Mouse (Mus musculus) lung, postnatal 0 days (tissue): ENCODE data around the gene Fbxw27. TPM values are rescaled to one million over a fixed set of nuclear protein-coding genes. Genes with fewer than 3 reads are reported as not detected.
"Not testable (repeated sequence)": the region's sequence is repeated elsewhere in the genome, so short reads cannot be mapped to it uniquely, and the experiment has no call there.

Source experiments
- ATAC-seq: fragments of 200-750 bp; cut with Nextera tagmentation; 2 replicates; pipeline ENCODE4 v1.8.0; 2017; ENCODE audit warnings: moderate library complexity
- DNase-seq: peaks from one replicate; pipeline ENCODE4 v3.0.0-alpha.2; 2016; ENCODE audit warnings: low spot score
- H3K27ac ChIP-seq: fragments of 300-500 bp; sonication (generic); 2 replicates; pipeline ENCODE4 v1.5.1; 2014; ENCODE audit warnings: antibody characterized with exemption, mild to moderate bottlenecking, low read length, mixed read lengths
- H3K27me3 ChIP-seq: fragments of 300-500 bp; sonication (generic); replicated peaks from 2 replicates; pipeline ENCODE4 v1.6.1; 2014; ENCODE audit warnings: low read length, mixed read lengths; ENCODE audit not compliant: insufficient read depth
- H3K36me3 ChIP-seq: fragments of 300-500 bp; sonication (generic); 2 replicates; pipeline ENCODE4 v1.6.1; 2014; ENCODE audit warnings: low read length, mixed read lengths; ENCODE audit not compliant: insufficient read depth
- H3K4me1 ChIP-seq: fragments of 300-500 bp; sonication (generic); 2 replicates; pipeline ENCODE4 v1.6.1; 2014; ENCODE audit warnings: antibody characterized with exemption, low read depth, low read length, mixed read lengths; ENCODE audit not compliant: insufficient read depth
- H3K4me2 ChIP-seq: fragments of 300-500 bp; sonication (generic); replicated peaks from 2 replicates; pipeline ENCODE4 v1.6.1; 2014; ENCODE audit warnings: low read depth, mild to moderate bottlenecking, low read length, moderate library complexity, mixed read lengths
- H3K4me3 ChIP-seq: fragments of 300-500 bp; sonication (generic); 2 replicates; pipeline ENCODE4 v1.5.1; 2014; ENCODE audit warnings: low read depth, low read length
- H3K9ac ChIP-seq: fragments of 300-500 bp; sonication (generic); replicated peaks from 2 replicates; pipeline ENCODE4 v1.6.1; 2014; ENCODE audit warnings: low read depth, mild to moderate bottlenecking
- H3K9me3 ChIP-seq: fragments of 300-500 bp; sonication (generic); 2 replicates; pipeline ENCODE4 v1.6.1; 2016; ENCODE audit warnings: low read length, mixed read lengths
- CTCF ChIP-seq: IDR thresholded peaks from 2 replicates; pipeline ENCODE4 v1.5.1; 2016; ENCODE audit warnings: antibody characterized with exemption, mild to moderate bottlenecking
- EP300 ChIP-seq: IDR thresholded peaks from 2 replicates; pipeline ENCODE4 v1.6.1; 2016; ENCODE audit warnings: antibody characterized with exemption, mild to moderate bottlenecking, control low read depth
- WGBS: fragments of 180-500 bp; shearing (Covaris S2); extraction: QIAGEN DNeasy Blood & Tissue Kit; methylation state at CpG from one replicate; pipeline ENCODE4 v1.1.7; 2014; 5-methylcytosine and 5-hydroxymethylcytosine counted together
- polyA plus RNA-seq: library from polyadenylated mRNA; unstranded; fragments of >200 nt; fragmentation: Nextera tagmentation; extraction: Ambion mirVana; gene quantifications from 2 replicates; pipeline ENCODE4 v1.2.1, GENCODE M21; 2015

The Fbxw27 gene
- not detected in 2 replicates for polyA plus RNA-seq

GRCm38 (mm10) chr9:109790570-109790969, at the start of gene Fbxw27:
Gene Fbxw27, minus strand, starts transcription at chr9:109790670.
- WGBS: 76% methylated on average over 4 of the region's 4 CpGs

GRCm38 (mm10) chr9:109833088-109833412, 42.6 kb upstream of the Fbxw27 start:
- Histone ChIP-seq H3K4me1 (peaks cover 5% of the 10 kb centered on the region; the same call in 1 of the 2 replicates), H3K4me3 (peak overlapping the region; percentile 64), H3K4me2 (peak overlapping the region; percentile 82), H3K36me3 (no peaks in the 10 kb centered on the region), H3K27ac (no peak overlapping the region), H3K9me3 (no peaks in the 10 kb centered on the region), H3K27me3 (no peaks in the 10 kb centered on the region), H3K9ac (peak overlapping the region; percentile 42)
- TF ChIP-seq CTCF: no peak
- TF ChIP-seq EP300: no peak
- DNase-seq (no peak), ATAC-seq (no peak; the same call in 1 of the 2 replicates)
- 10% methylated on average over 6 of the region's 6 CpGs for WGBS

More at GRCm38 (mm10) chr9:109790570-109790969, at the start of gene Fbxw27:
- H3K9me3 ChIP-seq, H3K4me2 ChIP-seq, H3K27me3 ChIP-seq, H3K4me1 ChIP-seq, H3K36me3 ChIP-seq, H3K9ac ChIP-seq, H3K4me3 ChIP-seq, H3K27ac ChIP-seq, DNase-seq, ATAC-seq: not testable (repeated sequence)

GRCm38 (mm10) chr9:109832391-109833087, 42.1 kb upstream of the Fbxw27 start, which contains the start of gene Nme6:
Gene Nme6, plus strand, starts transcription at chr9:109832749.
- Histone ChIP-seq H3K9me3 (no peaks in the 10 kb centered on the region), H3K27me3 (no peaks in the 10 kb centered on the region), H3K4me2 (peak within 1 kb of the TSS; percentile 82), H3K36me3 (no peaks in the 10 kb centered on the region), H3K4me3 (peak within 1 kb of the TSS; percentile 64), H3K9ac (peak within 1 kb of the TSS; percentile 42), H3K27ac (peak within 1 kb of the TSS; percentile 61), H3K4me1 (peaks cover 5% of the 10 kb centered on the region; the same call in 1 of the 2 replicates)
- ATAC-seq (peak; percentile 98), DNase-seq (peak; percentile 90)
- under 1% methylated on average over 32 of the region's 32 CpGs for WGBS
- peak; percentile 69; the same call in 1 of the 2 replicates for TF ChIP-seq EP300
- peak; percentile 80 for TF ChIP-seq CTCF

- DNase-seq: no peak
- Histone ChIP-seq H3K9ac (no peak overlapping the region), H3K4me2 (no peak overlapping the region), H3K27me3 (no peaks in the 10 kb centered on the region), H3K4me3 (no peak overlapping the region), H3K9me3 (no peaks in the 10 kb centered on the region), H3K36me3 (no peaks in the 10 kb centered on the region), H3K4me1 (no peaks in the 10 kb centered on the region), H3K27ac (no peak overlapping the region)
- ATAC-seq: no peak
- WGBS: 62% methylated on average over 5 of the region's 5 CpGs
- no peak for TF ChIP-seq EP300
- TF ChIP-seq CTCF: no peak
These were observed 35.7 kb upstream of the Fbxw27 start for GRCm38 (mm10) chr9:109826181-109826580.

GRCm38 (mm10) chr9:109825739-109826138, 35.3 kb upstream of the Fbxw27 start:
- no peak overlapping the region for H3K4me3 ChIP-seq
- TF ChIP-seq CTCF: no peak
- TF ChIP-seq EP300: no peak
- no peak overlapping the region for H3K27ac ChIP-seq
- H3K4me2 ChIP-seq: no peak overlapping the region
- H3K27me3 ChIP-seq: no peaks in the 10 kb centered on the region
- ATAC-seq: no peak
- no peaks in the 10 kb centered on the region for H3K4me1 ChIP-seq
- 46% methylated on average over 4 of the region's 4 CpGs for WGBS
- H3K9me3 ChIP-seq: no peaks in the 10 kb centered on the region
- no peaks in the 10 kb centered on the region for H3K36me3 ChIP-seq
- no peak overlapping the region for H3K9ac ChIP-seq
- no peak for DNase-seq

GRCm38 (mm10) chr9:109816341-109816740, 25.9 kb upstream of the Fbxw27 start:
- Histone ChIP-seq H3K27me3 (no peaks in the 10 kb centered on the region), H3K4me3 (no peak overlapping the region), H3K9me3 (no peaks in the 10 kb centered on the region), H3K4me2 (no peak overlapping the region), H3K36me3 (no peaks in the 10 kb centered on the region), H3K9ac (no peak overlapping the region), H3K27ac (no peak overlapping the region), H3K4me1 (no peaks in the 10 kb centered on the region)
- DNase-seq: no peak
- no peak for ATAC-seq
- WGBS: 39% methylated on average over 6 of the region's 6 CpGs
- TF ChIP-seq CTCF (no peak), EP300 (no peak)
